Mouse (Mus musculus) gonadal fat pad, adult 2 months (tissue): ENCODE measurements around the gene Mrgprb8. TPM values are rescaled to one million over a fixed set of nuclear protein-coding genes. Genes with fewer than 3 reads are reported as not detected.
"Not testable (repeated sequence)": the region's sequence is repeated elsewhere in the genome, so short reads cannot be mapped to it uniquely, and the experiment has no call there.

Experiments used
- DNase-seq: peaks from one replicate; pipeline ENCODE4 v3.0.0-alpha.2; 2012; ENCODE audit warnings: low read depth
- polyA plus RNA-seq: library from polyadenylated mRNA; depleted of rRNA; stranded (reverse); fragments of >200 nt; gene quantifications from 2 replicates; pipeline ENCODE4 v1.2.3, GENCODE M21; 2012; rRNA removed

The Mrgprb8 gene
- polyA plus RNA-seq, result not detected in 2 replicates

DNA sequence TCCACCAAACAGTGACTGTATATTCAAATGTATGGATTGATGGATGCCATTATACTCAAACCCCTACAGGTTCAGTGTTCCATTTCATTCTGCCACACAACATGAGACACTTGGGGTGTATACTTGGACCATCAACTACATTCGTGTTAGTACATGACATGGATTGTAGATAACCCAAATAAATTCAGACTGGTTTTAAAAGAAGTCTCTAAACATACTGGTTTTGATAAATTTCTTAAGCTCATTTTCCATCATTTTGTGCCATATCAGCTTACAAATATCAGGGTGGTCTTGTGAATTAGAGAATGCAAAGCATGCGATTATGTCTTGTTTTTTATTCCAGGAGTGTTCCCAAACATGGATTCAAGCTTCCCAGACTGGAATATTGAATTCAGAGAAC is at the start of gene Mrgprb8:
Mrgprb8 (plus strand) TSS at position 301 of the 400 bp plus-strand sequence.
- DNase-seq, result no peak

DNA sequence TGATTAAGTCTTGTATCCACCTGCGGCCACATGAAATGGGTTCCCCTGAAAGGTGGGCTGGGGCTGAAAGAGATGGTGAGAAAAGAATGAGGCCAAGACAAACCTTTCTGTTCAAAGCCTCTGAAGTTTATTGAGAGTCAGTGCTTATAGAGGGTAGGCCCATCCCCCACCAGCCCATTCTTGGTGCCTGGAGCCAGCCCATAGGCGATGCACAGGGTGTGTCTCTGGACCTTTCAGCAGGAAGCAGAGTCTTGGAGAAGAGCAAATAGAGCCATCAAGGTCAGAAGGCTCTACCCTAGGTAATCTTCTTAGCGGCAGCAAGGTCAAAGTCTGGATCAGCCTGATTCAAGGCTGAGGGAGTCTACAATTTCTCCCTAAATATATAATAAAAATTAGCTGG is 47.6 kb downstream of the Mrgprb8 start:
- DNase-seq, result not testable (repeated sequence)

DNA sequence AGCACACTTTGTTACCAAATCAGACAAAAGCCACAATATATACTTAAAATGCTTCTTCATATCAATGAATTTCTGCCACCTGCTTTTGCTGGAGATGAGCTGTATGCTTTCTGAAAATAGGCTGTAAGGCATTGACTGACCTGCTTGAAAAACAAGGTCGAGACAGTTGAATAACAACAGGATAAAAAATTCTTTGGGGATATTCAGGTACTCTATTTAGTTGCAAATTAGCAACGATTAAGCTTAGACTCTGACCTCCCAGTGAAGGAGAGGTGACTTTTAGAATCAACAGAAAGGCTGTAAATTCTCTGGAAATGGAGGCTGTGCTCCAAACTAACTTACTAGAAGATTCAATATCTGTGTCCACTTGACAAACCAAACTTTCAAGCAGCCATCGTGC is 48.3 kb downstream of the Mrgprb8 start:
- DNase-seq, result no peak

Other genes starting within 250 kb of the Mrgprb8 start
- gene Mrgprb5, start 219.5 kb upstream of the Mrgprb8 start, polyA plus RNA-seq, result not detected in 2 replicates
- not detected in 2 replicates for gene Mrgprb4, start 189.2 kb upstream of the Mrgprb8 start, polyA plus RNA-seq
- gene Mrgprb1, start 67.8 kb downstream of the Mrgprb8 start, polyA plus RNA-seq, result 0.03 and 0.33 TPM in 2 replicates
- 0.01 TPM in 1 of 2 replicates, not detected in the other for gene Mrgprx2, start 110.8 kb downstream of the Mrgprb8 start, polyA plus RNA-seq
- gene Mrgprb2, start 169.6 kb downstream of the Mrgprb8 start, polyA plus RNA-seq, result 0.09 and 0.22 TPM in 2 replicates